Mouse (Mus musculus) gastrocnemius, adult 2 months (tissue): Measurements from ENCODE around the gene Hcn3. TPM values are rescaled to one million over a fixed set of nuclear protein-coding genes. Genes with fewer than 3 reads are reported as not detected.
A peak's percentile ranks its signal among the peaks of the same experiment; 100 is the strongest.

Experiments
- DNase-seq: peaks from one replicate; pipeline ENCODE4 v3.0.0; 2022
- H3K27ac ChIP-seq: fragments of 200-600 bp; 2 replicates; pipeline ENCODE4 v1.8.1; 2022; ENCODE audit warnings: mild to moderate bottlenecking
- H3K4me3 ChIP-seq: fragments of 200-600 bp; 2 replicates; pipeline ENCODE4 v1.8.1; 2022; ENCODE audit warnings: mild to moderate bottlenecking, moderate library complexity
- CTCF ChIP-seq: fragments of 200-600 bp; IDR thresholded peaks from 2 replicates; pipeline ENCODE4 v1.8.1; 2022; ENCODE audit warnings: antibody characterized with exemption, mild to moderate bottlenecking, moderate library complexity
- intact Hi-C: fragments of 180-260 bp; cut with DNase I; formaldehyde crosslinking; loops from one replicate; pipeline ENCODE4 v1.15.1; 2025
- total RNA-seq, 2 experiments: library from RNA; stranded (reverse); gene quantifications; 2 replicates each; pipeline ENCODE4 v1.2.3; 2021

The Hcn3 gene
- total RNA-seq, 2 experiments from 2014 or later, result 0.31 to 0.43 TPM

GRCm38 (mm10) chr3:89152084-89152835 lies 7.7 kb downstream of the Hcn3 start:
- Histone ChIP-seq H3K4me3 (no peak overlapping the region), H3K27ac (no peak overlapping the region)
- no peak for TF ChIP-seq CTCF
- intact Hi-C loops, result no loop called here
- DNase-seq, result no peak

GRCm38 (mm10) chr3:89148567-89148966 lies 11.4 kb downstream of the Hcn3 start:
- DNase-seq, result no peak
- Histone ChIP-seq H3K27ac (no peak overlapping the region), H3K4me3 (no peak overlapping the region)
- intact Hi-C loops, result no loop called here
- TF ChIP-seq CTCF, result no peak

GRCm38 (mm10) chr3:89147979-89148311 lies 12.1 kb downstream of the Hcn3 start:
- intact Hi-C loops, result no loop called here
- no peak overlapping the region for H3K4me3 ChIP-seq
- no peak for TF ChIP-seq CTCF
- no peak for DNase-seq
- H3K27ac ChIP-seq, result no peak overlapping the region

- no peak overlapping the region for H3K4me3 ChIP-seq
- intact Hi-C loops, result no loop called here
- DNase-seq, result no peak
- H3K27ac ChIP-seq, result no peak overlapping the region
- TF ChIP-seq CTCF, result no peak
Observed at GRCm38 (mm10) chr3:89147101-89147978, 12.7 kb downstream of the Hcn3 start.

GRCm38 (mm10) chr3:89145566-89145965 lies 14.4 kb downstream of the Hcn3 start:
- intact Hi-C loops, result no loop called here
- no peak for TF ChIP-seq CTCF
- no peak for DNase-seq
- Histone ChIP-seq H3K27ac (no peak overlapping the region), H3K4me3 (no peak overlapping the region)

GRCm38 (mm10) chr3:89144821-89145220 lies 15.2 kb downstream of the Hcn3 start:
- DNase-seq, result no peak
- intact Hi-C loops, result no loop called here
- TF ChIP-seq CTCF, result no peak
- Histone ChIP-seq H3K4me3 (no peak overlapping the region), H3K27ac (no peak overlapping the region)

GRCm38 (mm10) chr3:89136365-89136764 lies 23.6 kb downstream of the Hcn3 start:
- Histone ChIP-seq H3K27ac (no peak overlapping the region), H3K4me3 (no peak overlapping the region)
- TF ChIP-seq CTCF, result no peak
- intact Hi-C loops, result no loop called here
- no peak for DNase-seq

GRCm38 (mm10) chr3:89135958-89136357 lies 24.0 kb downstream of the Hcn3 start, which contains the start of gene Pklr:
Gene Pklr (plus strand): TSS chr3:89136142.
- H3K4me3 ChIP-seq, result no peak within 1 kb of the TSS
- DNase-seq, result no peak
- intact Hi-C loops, result no loop called here
- H3K27ac ChIP-seq, result no peak within 1 kb of the TSS
- TF ChIP-seq CTCF, result no peak

- no peak for TF ChIP-seq CTCF
Observed at GRCm38 (mm10) chr3:89133752-89134151, 26.2 kb downstream of the Hcn3 start.

GRCm38 (mm10) chr3:89133063-89133450 lies 26.9 kb downstream of the Hcn3 start:
- H3K4me3 ChIP-seq, result no peak overlapping the region
- DNase-seq, result no peak
- no peak overlapping the region for H3K27ac ChIP-seq
- no peak for TF ChIP-seq CTCF
- intact Hi-C loops, result no loop called here

More at GRCm38 (mm10) chr3:89133752-89134151, 26.2 kb downstream of the Hcn3 start:
- intact Hi-C loops, result no loop called here
- no peak for DNase-seq
- H3K4me3 ChIP-seq, result no peak overlapping the region
- no peak overlapping the region for H3K27ac ChIP-seq

- peak; percentile 29 for DNase-seq
- Histone ChIP-seq H3K4me3 (peak overlapping the region; percentile 40), H3K27ac (no peak overlapping the region)
- peak; percentile 39; the same call in 1 of the 2 replicates for TF ChIP-seq CTCF
- intact Hi-C loops, result no loop called here
Observed at GRCm38 (mm10) chr3:89132285-89133062, 27.5 kb downstream of the Hcn3 start.

- no peak for DNase-seq
- no peak overlapping the region for H3K4me3 ChIP-seq
- intact Hi-C loops, result no loop called here
- no peak overlapping the region for H3K27ac ChIP-seq
- TF ChIP-seq CTCF, result no peak
Observed at GRCm38 (mm10) chr3:89131816-89132215, 28.2 kb downstream of the Hcn3 start.

- no peak for DNase-seq
- H3K27ac ChIP-seq, result no peak overlapping the region
- H3K4me3 ChIP-seq, result no peak overlapping the region
- TF ChIP-seq CTCF, result no peak
- intact Hi-C loops, result no loop called here
Observed at GRCm38 (mm10) chr3:89129908-89130307, 30.1 kb downstream of the Hcn3 start.
